Mouse (Mus musculus): ENCODE measurements around the gene Triobp. TPM values are rescaled to one million over a fixed set of nuclear protein-coding genes. Genes with fewer than 3 reads are reported as not detected.
"Not testable (repeated sequence)": the region's sequence is repeated elsewhere in the genome, so short reads cannot be mapped to it uniquely, and the experiment has no call there.

Gene Triobp
- polyA plus RNA-seq, 1 experiment from 2014 or later, result 48.1 TPM

- WGBS, result 76% methylated on average over 3 of the region's 3 CpGs
- Histone ChIP-seq H3K27me3 (no peaks in the 10 kb centered on the region), H3K9ac (no peak overlapping the region), H3K4me2 (replicated peaks) (no peak overlapping the region), H3K4me3 (no peak overlapping the region), H3K36me3 (peaks cover 65% of the 10 kb centered on the region), H3K27ac (no peak overlapping the region), H3K4me1 (no peaks in the 10 kb centered on the region), H3K9me3 (no peaks in the 10 kb centered on the region)
- ATAC-seq (ENCODE audit: insufficient number of reproducible peaks, insufficient read depth, low FRiP score, low TSS enrichment), result no peak
Measured at GRCm38 (mm10) chr15:79006638-79007037, 59.1 kb downstream of the Triobp start.

DNA sequence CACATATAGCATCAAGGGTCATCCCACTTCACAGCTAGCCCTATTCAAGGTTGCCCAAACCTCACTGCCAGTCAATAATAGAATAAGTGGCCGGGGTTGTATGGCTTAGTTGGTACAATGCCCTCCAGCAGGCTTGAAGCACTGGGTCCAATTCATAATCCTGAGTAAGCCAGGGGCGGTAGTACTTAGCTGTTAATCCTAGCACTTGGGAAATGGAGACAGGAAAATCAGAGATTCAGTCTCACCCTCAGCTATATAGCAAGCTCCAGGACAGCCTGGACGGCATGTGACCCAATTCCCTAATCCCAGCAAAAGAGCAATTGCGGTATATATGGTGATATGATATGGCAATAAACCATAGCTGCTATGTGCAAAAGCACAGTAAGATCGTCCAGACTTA lies 59.5 kb downstream of the Triobp start:
- Histone ChIP-seq H3K9me3 (no peaks in the 10 kb centered on the region), H3K9ac (no peak overlapping the region), H3K27ac (no peak overlapping the region), H3K36me3 (peaks cover 61% of the 10 kb centered on the region), H3K4me3 (no peak overlapping the region), H3K27me3 (no peaks in the 10 kb centered on the region), H3K4me2 (replicated peaks) (no peak overlapping the region), H3K4me1 (no peaks in the 10 kb centered on the region)
- WGBS, result 91% methylated on average over 5 of the region's 5 CpGs
- ATAC-seq (ENCODE audit: insufficient number of reproducible peaks, insufficient read depth, low FRiP score, low TSS enrichment), result no peak

DNA sequence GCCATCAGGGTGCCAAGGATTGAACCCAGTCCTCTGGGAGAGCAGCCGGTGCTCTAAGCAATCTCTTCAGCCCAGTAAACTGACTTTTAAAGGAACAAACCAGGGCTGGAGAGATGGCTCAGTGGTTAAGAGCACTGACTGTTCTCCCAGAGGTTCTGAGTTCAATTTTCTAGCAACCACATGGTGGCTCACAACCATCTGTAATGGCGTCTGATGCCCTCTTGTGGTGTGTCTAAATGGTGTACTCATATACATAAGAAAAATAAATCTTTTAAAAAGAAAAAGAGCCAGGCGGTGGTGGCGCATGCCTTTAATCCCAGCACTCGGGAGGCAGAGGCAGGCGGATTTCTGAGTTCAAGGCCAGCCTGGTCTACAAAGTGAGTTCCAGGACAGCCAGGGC lies 60.3 kb downstream of the Triobp start:
- not testable (repeated sequence) for H3K4me2 ChIP-seq (replicated peaks); H3K27ac ChIP-seq; H3K4me1 ChIP-seq; H3K4me3 ChIP-seq; H3K9ac ChIP-seq; H3K27me3 ChIP-seq; H3K9me3 ChIP-seq; ATAC-seq (ENCODE audit: insufficient number of reproducible peaks, insufficient read depth, low FRiP score, low TSS enrichment)
- WGBS, result 92% methylated on average over 6 of the region's 6 CpGs
- peaks cover 53% of the 10 kb centered on the region for H3K36me3 ChIP-seq

GRCm38 (mm10) chr15:79009734-79010133 lies 62.2 kb downstream of the Triobp start:
- Histone ChIP-seq H3K36me3 (peaks cover 34% of the 10 kb centered on the region), H3K27ac (no peak overlapping the region), H3K27me3 (no peaks in the 10 kb centered on the region), H3K4me2 (replicated peaks) (no peak overlapping the region), H3K9ac (no peak overlapping the region), H3K4me3 (no peak overlapping the region), H3K4me1 (no peaks in the 10 kb centered on the region), H3K9me3 (no peaks in the 10 kb centered on the region)
- whole genome bisulfite sequencing, result 56% methylated on average over 5 of the region's 5 CpGs
- no peak for ATAC-seq (ENCODE audit: insufficient number of reproducible peaks, insufficient read depth, low FRiP score, low TSS enrichment)

- no peak overlapping the region for H3K9ac ChIP-seq
- no peak overlapping the region for H3K27ac ChIP-seq
- 65% methylated on average over 10 of the region's 10 CpGs for WGBS
- H3K9me3 ChIP-seq, result no peaks in the 10 kb centered on the region
- H3K4me2 ChIP-seq (replicated peaks), result no peak overlapping the region
- H3K4me3 ChIP-seq, result no peak overlapping the region
- H3K4me1 ChIP-seq, result no peaks in the 10 kb centered on the region
- peaks cover 17% of the 10 kb centered on the region for H3K36me3 ChIP-seq
- no peaks in the 10 kb centered on the region for H3K27me3 ChIP-seq
- no peak for ATAC-seq (ENCODE audit: insufficient number of reproducible peaks, insufficient read depth, low FRiP score, low TSS enrichment)
Measured at GRCm38 (mm10) chr15:79011550-79011949, 64.0 kb downstream of the Triobp start.

GRCm38 (mm10) chr15:79013382-79013781 lies 65.9 kb downstream of the Triobp start:
- Histone ChIP-seq H3K4me2 (replicated peaks) (no peak overlapping the region), H3K36me3 (0 out of 2 replicates have a peak, but pooled peaks cover 2% of the 10 kb centered on the region), H3K27ac (no peak overlapping the region), H3K4me3 (no peak overlapping the region), H3K9ac (no peak overlapping the region), H3K27me3 (no peaks in the 10 kb centered on the region), H3K9me3 (no peaks in the 10 kb centered on the region), H3K4me1 (no peaks in the 10 kb centered on the region)
- no peak for ATAC-seq (ENCODE audit: insufficient number of reproducible peaks, insufficient read depth, low FRiP score, low TSS enrichment)
- 74% methylated on average over 7 of the region's 7 CpGs for WGBS

DNA sequence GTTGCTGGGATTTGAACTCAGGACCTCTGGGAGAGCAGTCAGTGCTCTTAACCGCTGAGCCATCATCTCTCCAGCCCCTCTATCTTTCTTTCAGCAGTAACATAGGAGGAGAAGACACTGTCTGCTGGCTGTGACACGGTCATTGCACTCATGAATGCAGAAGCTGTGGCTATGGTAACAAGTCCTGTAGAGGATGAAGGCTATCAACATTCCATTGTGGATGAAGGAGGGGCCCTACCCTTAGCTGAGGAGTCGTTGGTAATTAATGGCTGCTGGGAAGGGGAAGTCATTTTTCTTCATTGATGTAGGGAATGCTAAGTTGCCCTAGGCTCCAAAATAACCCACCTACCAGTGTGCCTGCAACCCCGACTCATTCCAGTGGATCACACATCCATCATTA lies 70.7 kb downstream of the Triobp start:
- no peak overlapping the region for H3K9ac ChIP-seq
- H3K4me2 ChIP-seq (replicated peaks), result no peak overlapping the region
- no peaks in the 10 kb centered on the region for H3K4me1 ChIP-seq
- no peaks in the 10 kb centered on the region for H3K9me3 ChIP-seq
- WGBS, result 44% methylated on average over 4 of the region's 4 CpGs
- no peak for ATAC-seq (ENCODE audit: insufficient number of reproducible peaks, insufficient read depth, low FRiP score, low TSS enrichment)
- H3K27ac ChIP-seq, result no peak overlapping the region
- H3K4me3 ChIP-seq, result no peak overlapping the region
- H3K27me3 ChIP-seq, result no peaks in the 10 kb centered on the region
- no peaks in the 10 kb centered on the region for H3K36me3 ChIP-seq

DNA sequence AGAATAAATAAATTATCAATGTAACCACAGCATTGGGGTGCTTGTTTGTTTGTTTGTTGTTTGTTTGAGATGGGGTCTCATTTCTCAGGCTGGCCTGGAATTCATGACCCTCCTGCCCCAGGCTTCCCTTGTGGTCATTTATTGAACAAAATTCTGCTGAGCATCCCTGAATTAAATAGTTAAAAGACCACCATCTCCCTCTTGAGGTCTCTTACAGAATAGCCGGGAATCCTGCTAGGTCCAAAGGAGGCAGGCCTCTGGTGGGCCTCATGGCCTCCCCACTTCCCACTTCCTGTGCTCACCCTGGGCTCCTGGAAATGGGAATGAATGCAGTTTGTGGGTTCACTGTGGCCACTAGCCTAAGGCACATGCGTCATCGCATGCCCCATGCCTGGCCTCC lies 71.4 kb downstream of the Triobp start:
- H3K9ac ChIP-seq, result no peak overlapping the region
- no peaks in the 10 kb centered on the region for H3K36me3 ChIP-seq
- no peak for ATAC-seq (ENCODE audit: insufficient number of reproducible peaks, insufficient read depth, low FRiP score, low TSS enrichment)
- no peaks in the 10 kb centered on the region for H3K9me3 ChIP-seq
- H3K27ac ChIP-seq, result no peak overlapping the region
- no peak overlapping the region for H3K4me2 ChIP-seq (replicated peaks)
- WGBS, result 66% methylated on average over 3 of the region's 3 CpGs
- H3K4me3 ChIP-seq, result no peak overlapping the region
- H3K27me3 ChIP-seq, result no peaks in the 10 kb centered on the region
- no peaks in the 10 kb centered on the region for H3K4me1 ChIP-seq

DNA sequence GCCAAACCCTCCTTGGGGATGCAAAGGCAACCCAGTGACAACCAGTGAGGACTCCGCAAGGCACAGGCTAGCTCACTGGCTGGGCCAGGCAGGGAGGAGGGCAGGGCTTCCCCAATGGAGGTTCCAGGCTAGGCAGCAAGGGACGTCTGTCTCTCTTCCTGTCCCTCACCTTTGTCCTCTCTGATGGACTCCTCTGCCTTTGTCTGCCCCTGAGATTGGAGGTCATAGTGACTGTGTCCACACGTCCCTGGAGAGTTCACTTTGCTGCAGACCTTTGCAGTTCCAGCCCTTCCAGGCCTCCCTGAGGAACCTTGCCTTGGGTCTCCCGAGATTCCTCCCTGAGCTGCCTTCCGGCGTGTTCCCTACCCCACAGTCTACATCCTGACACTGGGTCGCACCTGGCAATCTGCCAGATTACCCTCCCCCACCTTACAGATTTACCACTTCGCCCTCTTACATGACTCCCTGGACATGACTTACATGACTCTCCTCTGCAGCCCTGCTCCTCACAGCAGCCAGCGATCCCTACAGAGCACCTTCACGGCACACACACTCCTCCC lies 75.2 kb downstream of the Triobp start:
- Histone ChIP-seq H3K9me3 (no peaks in the 10 kb centered on the region), H3K27ac (no peak overlapping the region), H3K4me2 (replicated peaks) (no peak overlapping the region), H3K9ac (no peak overlapping the region), H3K4me3 (no peak overlapping the region), H3K36me3 (no peaks in the 10 kb centered on the region), H3K27me3 (no peaks in the 10 kb centered on the region), H3K4me1 (peaks cover 20% of the 10 kb centered on the region)
- 63% methylated on average over 10 of the region's 10 CpGs for WGBS
- ATAC-seq (ENCODE audit: insufficient number of reproducible peaks, insufficient read depth, low FRiP score, low TSS enrichment), result no peak

GRCm38 (mm10) chr15:79023366-79023765 lies 75.8 kb downstream of the Triobp start:
- Histone ChIP-seq H3K4me2 (replicated peaks) (no peak overlapping the region), H3K36me3 (no peaks in the 10 kb centered on the region), H3K27me3 (no peaks in the 10 kb centered on the region), H3K27ac (no peak overlapping the region), H3K4me1 (peaks cover 20% of the 10 kb centered on the region), H3K4me3 (no peak overlapping the region), H3K9me3 (no peaks in the 10 kb centered on the region), H3K9ac (no peak overlapping the region)
- WGBS, result 36% methylated on average over 1 of the region's 1 CpGs
- ATAC-seq (ENCODE audit: insufficient number of reproducible peaks, insufficient read depth, low FRiP score, low TSS enrichment), result no peak

DNA sequence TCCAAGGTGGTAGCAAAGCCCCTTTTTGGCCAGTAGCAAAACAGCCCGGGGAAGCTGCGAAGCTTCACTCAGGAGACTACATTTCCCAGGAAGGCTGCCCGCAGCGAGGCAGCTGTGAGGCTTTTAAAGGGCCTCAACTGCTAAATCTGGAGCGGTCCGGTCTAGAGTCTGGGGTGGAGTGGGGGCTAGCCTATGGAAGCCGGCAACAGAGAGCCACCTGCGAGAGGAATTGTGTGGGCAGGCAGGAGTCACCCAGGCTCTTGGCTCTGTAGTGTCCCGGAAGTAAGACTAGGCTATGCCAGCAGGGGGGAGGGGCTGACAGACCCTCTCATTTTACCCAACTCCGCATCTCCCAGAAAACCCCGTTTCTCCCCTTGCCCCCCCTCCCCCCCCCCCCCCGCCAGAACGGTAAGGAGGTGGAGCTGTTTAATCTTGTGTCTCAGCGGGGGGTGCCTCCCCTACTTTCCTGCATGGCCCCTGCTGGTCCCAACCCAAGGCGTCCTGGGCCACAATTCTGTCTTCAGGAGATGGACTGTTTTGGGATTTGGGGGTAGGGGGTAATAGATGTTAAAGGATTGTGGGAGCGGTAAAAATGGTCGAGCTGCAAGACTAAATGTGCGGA lies 78.3 kb downstream of the Triobp start:
- no peak for ATAC-seq (ENCODE audit: insufficient number of reproducible peaks, insufficient read depth, low FRiP score, low TSS enrichment)
- 10% methylated on average over 16 of the region's 18 CpGs for WGBS
- H3K9ac ChIP-seq, result no peak overlapping the region
- no peak overlapping the region for H3K27ac ChIP-seq
- H3K4me2 ChIP-seq (replicated peaks), result peak overlapping the region; percentile 37
- no peaks in the 10 kb centered on the region for H3K27me3 ChIP-seq
- 0 out of 2 replicates have a peak overlapping the region, but pooled peaks have one; percentile 11 for H3K4me3 ChIP-seq
- H3K9me3 ChIP-seq, result no peaks in the 10 kb centered on the region
- peaks cover 29% of the 10 kb centered on the region for H3K4me1 ChIP-seq
- H3K36me3 ChIP-seq, result no peaks in the 10 kb centered on the region

- Histone ChIP-seq H3K27ac (0 out of 2 replicates have a peak overlapping the region, but pooled peaks have one; percentile 99), H3K4me1 (peaks cover 37% of the 10 kb centered on the region), H3K36me3 (no peaks in the 10 kb centered on the region), H3K4me2 (replicated peaks) (peak overlapping the region; percentile 98), H3K9me3 (no peaks in the 10 kb centered on the region), H3K4me3 (peak overlapping the region; percentile 74; the same call in 1 of the 2 replicates), H3K27me3 (no peaks in the 10 kb centered on the region), H3K9ac (peak overlapping the region; percentile 100; the same call in 1 of the 2 replicates)
- 48% methylated on average over 14 of the region's 14 CpGs for WGBS
- ATAC-seq (ENCODE audit: insufficient number of reproducible peaks, insufficient read depth, low FRiP score, low TSS enrichment), result no peak
Measured at GRCm38 (mm10) chr15:79026511-79027290, 79.2 kb downstream of the Triobp start.
